Mouse (Mus musculus): ENCODE measurements at regions not wholly inside any gene's neighbourhood (a gene's known extent, or its start where the extent isn't known, plus 50 kb on each side); places are given as distances from the start of the nearest gene placed in this dataset.

DNA sequence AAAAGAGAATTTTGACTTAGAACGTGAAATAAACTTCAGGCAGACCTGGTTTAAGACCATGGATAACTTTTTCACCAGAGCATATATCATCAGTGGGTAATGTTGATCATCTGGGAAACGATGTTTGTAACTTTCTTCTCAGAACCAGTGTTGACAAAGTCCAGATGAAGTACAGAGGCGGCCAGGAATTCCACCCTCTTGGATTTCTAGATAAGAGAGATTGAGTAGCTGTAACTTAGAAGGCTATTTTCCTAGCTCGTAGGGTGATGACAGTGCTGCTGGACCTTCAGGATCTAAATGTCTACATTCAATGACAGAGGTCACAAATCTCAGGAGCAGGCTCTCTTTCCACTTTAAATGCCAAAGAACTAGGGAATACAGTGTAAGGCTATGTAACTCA is 85.2 kb upstream of the Ccdc85a start:
- intact Hi-C loops (cut with DNase I): no loop called here

GRCm38 (mm10) chr11:28660377-28660776 is 76.3 kb upstream of the Ccdc85a start:
- no peak for DNase-seq
- intact Hi-C loops (cut with DNase I): no loop called here

More for the DNA sequence above, 85.2 kb upstream of the Ccdc85a start:
- no peak for DNase-seq

GRCm38 (mm10) chr11:28655169-28655846 is 71.2 kb upstream of the Ccdc85a start:
- intact Hi-C loops (cut with DNase I): no loop called here
- DNase-seq: no peak

GRCm38 (mm10) chr11:28649446-28649845 is 65.3 kb upstream of the Ccdc85a start:
- intact Hi-C loops (cut with DNase I): no loop called here
- DNase-seq: no peak

- intact Hi-C loops (cut with DNase I): no loop called here
- no peak for DNase-seq
Measured at GRCm38 (mm10) chr11:28648916-28649315, 64.8 kb upstream of the Ccdc85a start.

- DNase-seq: no peak
- intact Hi-C loops (cut with DNase I): no loop called here
Measured at GRCm38 (mm10) chr11:28639081-28639480, 55.0 kb upstream of the Ccdc85a start.

DNA sequence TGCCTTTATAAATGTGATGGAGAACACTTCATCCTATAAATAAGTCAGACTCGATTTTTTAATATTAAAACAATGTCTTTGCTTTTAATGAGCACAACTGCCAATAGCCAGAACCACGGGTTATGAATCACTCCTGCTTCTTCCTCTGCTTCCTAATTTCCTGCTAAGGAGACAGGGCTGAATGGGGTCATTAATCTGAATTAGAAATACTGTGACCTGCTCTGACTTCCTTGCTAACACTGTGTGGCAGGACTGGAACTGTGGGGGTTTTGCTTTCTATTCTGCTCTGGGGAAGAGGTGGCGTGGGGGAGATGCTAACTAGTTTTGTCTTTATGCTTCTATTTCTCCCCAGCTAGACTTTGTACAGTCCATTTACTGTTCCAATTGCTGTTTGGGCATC is 52.6 kb upstream of the Ccdc85a start:
- intact Hi-C loops (cut with DNase I): no loop called here
- no peak for DNase-seq

Small RNA genes lying in the stretch of these regions (microRNA-seq; reads per million reads assigned to microRNA genes)
- gene Mir216a: 0.74 to 1.8 reads per million in 2 experiments
- 0 reads per million in 2 experiments for gene Mir216b
- 0 reads per million in 2 experiments for gene Mir216c
- 7.4 to 8.9 reads per million in 2 experiments for gene Mir217
